Mouse (Mus musculus): ENCODE measurements at regions not wholly inside any gene's neighbourhood (a gene's known extent, or its start where the extent isn't known, plus 50 kb on each side); places are given as distances from the start of the nearest gene placed in this dataset.

DNA sequence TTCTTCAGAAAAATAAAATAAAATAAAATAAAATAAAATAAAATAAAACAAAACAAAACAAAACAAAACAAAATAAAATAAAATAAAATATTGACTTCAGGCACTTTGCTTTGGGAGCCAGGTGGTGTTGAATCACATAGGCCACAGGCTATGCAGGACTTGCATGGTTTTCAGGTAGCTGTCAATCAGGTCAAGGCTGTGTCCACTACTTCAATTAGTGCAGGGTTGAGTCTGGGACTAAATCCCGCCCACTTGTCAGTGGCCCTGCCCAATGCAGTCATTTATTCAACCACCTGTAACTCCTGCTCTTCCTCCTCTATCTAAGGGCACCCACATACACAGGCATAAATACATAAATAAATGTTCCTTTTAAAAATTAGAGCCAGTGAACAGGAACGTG lies 497.3 kb upstream of the Gm5415 start:
- no peak for DNase-seq (ENCODE audit: low spot score in 2 of 2)

DNA sequence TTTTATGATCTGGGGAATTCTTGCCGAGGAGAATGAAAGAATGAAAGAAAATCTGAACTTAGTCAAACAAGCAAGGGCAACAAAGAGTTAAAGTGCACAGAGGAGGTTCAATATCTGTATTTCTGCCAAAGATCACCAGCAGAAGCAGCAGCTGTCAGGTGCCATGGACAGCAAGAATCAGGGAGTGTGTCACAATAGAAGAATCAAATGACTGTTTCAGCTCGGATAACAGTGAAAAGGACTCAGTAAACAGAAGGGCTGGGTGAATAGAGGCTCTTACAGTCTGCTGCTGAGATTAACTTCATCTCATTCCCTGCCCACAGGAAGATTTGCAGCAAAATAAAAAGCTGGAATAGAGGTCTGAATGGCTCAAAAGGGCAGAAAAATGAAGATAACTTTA lies 495.3 kb upstream of the Gm5415 start:
- DNase-seq (ENCODE audit: low spot score in 2 of 2), result peak in 1 of 2 experiments; percentile 5

DNA sequence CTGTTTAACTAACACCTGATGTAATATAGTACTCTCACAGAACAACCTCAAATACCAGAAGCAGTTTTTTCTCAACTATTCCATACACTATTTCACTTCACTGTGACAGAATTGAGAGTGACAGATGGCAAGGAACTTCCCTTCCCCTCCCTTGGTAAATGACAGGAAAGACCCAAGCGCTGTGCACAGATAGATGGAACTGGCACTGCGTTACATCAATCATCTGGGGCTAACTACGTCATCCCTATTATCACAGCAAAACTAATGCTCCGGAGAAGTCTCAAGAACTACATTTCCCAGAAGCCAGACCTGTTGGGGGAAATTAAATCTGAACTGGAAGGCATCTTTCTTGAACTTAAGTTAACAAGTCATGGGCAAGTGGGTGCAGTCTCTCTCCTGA lies 493.6 kb upstream of the Gm5415 start:
- DNase-seq (ENCODE audit: low spot score in 2 of 2), result no peak

DNA sequence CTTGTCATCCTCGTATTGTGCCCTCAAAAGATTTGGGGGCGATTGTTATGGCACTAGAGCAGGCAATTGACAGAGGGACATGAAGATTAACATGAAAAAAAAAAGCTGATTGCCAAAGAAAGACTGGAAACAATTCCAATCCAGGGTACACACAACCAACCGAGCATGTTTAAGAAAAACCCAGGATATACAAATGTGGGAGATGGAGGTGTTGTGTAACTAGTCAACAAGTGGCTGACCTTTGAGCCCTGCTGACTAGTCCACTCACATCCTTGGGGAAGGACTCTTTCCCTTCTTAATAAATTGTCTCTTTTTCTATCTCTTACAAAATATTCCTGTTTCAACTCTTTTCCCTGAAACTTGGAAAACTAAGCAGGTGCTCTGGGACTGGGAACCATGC lies 484.9 kb upstream of the Gm5415 start:
- DNase-seq (ENCODE audit: low spot score in 2 of 2), result no peak

DNA sequence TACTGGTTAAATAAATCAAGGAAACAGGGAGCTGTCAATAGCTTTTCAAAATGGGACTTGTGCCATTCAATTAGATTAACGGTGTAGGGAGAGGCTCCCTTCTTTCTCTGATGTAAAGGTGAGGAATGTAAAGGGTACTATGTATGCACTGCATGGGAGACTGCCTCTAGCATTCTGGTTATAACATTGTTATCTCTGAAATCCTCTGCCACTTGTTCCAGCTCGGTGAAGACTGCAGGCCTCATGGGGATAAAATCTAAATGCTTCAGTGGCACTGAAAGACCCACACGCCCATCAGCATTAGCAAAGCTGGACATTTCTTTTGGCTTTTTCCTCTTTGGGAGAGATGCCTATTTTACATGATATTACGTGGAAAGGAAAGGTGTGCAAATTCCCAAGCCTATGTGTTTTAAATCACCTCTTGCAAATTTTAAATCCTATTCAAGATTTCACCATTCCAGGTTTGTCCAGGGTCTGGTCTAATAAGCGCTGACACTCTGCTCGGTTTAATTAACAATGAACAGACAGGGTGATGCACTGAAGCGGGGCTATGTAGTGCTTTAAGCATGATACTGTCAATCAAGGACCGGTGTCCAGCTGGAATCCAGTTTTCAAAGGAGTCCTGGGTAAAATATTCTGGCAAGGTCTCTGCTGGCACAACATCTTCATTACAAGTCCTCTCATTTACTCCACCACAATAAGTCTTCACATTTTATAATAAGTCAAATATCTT lies 479.8 kb upstream of the Gm5415 start:
- no peak for DNase-seq (ENCODE audit: low spot score in 2 of 2)

DNA sequence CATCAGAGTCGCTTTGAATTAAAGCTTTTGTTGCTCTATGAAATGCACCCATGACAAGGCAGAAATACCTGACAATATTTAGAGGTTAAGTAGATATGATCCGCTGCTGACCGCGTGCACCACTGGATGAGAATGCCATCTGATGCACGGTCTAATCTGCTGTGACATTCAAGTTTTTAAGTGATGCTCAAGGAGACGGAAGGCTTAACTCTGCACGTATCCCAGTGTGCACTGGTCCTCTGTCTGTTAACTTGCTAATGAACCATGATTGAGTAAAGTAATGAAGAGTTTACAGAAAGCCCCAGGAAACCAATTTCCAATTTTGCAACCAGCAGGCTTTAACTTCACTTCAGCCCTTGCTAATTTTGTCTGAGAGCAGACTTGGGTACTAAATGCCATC lies 478.3 kb upstream of the Gm5415 start:
- DNase-seq (ENCODE audit: low spot score in 2 of 2), result no peak

DNA sequence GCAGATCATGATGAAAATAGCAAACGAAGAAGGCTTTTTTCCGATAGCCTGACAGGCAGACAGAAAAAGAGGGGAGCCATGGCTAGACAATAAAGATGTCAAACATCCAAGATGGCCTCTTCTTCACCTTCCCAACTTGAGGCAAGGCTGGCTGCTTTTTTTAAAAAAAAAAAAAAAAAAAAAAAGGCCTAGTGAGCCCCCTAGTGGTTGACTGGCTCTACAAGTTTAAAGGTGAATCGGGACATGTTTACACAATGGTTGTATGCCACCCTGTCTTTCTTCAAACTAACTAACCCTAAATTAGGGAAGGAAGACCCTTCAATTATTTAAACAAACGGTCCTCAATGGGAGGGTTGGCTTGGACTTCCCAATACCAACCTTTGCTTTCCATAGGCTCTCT lies 475.8 kb upstream of the Gm5415 start:
- DNase-seq (ENCODE audit: low spot score in 2 of 2), result no peak

DNA sequence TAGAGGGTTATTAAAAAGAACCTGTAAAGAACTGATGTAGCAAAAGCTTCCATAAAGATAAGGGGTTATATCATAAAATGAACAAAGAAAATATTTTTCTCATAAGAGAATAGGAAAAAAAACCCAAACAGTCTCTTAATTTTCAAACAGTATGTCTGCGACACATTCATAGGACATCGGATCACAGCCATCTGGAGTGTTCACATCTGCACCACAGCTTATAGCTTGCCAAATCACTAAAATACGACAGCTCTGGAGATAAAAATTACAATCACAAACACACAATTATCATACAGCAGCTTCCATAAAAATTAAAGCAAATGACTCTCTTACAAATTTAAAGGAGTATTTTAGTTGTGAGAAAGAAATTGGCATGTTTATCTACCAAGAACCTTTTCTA lies 456.9 kb upstream of the Gm5415 start:
- DNase-seq (ENCODE audit: low spot score in 2 of 2), result no peak

DNA sequence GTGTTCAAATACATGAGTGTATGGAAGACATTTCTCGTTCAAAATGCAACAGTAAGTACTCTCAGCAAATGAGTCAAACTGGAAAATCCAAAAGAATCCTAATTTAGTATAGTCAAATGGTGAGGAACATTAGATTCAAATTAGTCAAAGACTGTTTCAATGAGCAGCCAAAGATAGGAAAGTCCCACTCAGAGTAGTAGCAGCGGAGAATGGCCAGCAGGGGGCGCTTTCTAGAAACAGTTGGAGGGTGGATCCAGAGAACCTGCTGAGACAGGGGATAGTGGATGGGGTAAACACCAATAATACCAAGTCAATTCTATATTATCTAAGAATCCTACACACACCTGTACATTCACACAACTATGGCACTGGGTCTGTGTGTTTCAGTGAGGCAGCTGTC lies 417.9 kb upstream of the Gm5415 start:
- no peak for DNase-seq (ENCODE audit: low spot score in 2 of 2)

DNA sequence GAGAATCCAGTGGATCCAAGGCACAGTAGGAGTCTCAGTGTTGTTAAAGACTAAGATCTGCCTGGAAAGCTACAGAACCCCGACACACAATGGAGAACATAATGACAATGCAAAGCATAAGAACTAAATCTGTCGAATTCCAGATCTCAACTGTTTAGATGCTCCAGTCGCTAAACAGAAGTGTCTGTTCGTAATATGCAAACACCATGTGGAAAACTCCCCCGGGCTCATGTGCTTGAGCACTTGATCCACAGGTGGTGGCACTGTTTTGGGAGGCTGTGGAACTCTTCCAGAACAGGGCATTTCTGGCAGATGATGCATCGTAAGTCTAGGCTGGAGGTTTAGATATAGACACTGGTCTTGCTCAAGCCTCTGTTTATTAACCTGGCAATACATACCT lies 412.2 kb upstream of the Gm5415 start:
- DNase-seq (ENCODE audit: low spot score in 2 of 2), result peak; percentile 13 to 17

DNA sequence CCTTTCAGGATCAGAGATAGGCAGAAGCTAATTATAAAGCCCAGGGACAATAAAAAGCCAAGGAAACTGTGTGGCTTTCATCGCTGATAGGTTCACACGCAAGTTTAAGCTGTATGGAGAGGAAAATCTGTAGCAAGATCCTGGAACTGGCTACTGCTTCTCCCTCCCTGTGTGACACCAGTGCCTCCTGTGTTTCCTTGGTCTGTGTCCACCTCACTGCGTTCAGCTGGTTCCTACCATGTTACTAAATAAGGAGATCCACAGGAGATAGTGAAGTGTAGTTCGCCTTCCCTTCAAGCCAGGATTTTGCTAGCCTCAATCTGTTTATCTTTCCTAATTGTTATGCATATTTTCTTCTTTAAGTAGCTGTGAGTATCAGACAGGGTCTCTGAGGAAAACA lies 399.2 kb upstream of the Gm5415 start:
- no peak for DNase-seq (ENCODE audit: low spot score in 2 of 2)

DNA sequence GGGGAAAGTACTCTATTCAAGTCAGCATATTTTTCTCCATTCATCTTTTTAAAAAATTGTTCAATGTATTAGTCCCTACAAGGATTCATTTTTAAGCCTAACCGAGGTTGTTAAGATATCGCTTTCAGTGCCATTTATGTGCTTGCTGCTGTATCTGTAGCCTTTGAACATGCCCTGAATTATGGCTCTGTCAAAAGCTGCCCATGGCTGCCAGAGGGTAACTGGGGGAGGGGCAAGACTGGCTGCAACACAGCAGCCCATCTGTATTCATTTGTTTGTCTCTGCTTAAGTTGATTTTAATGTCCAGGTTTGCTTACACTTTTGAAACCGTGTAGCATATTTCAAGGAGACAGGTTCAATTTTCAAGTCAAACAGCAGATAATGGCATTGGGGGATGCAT lies 383.3 kb upstream of the Gm5415 start:
- no peak for DNase-seq (ENCODE audit: low spot score in 2 of 2)

DNA sequence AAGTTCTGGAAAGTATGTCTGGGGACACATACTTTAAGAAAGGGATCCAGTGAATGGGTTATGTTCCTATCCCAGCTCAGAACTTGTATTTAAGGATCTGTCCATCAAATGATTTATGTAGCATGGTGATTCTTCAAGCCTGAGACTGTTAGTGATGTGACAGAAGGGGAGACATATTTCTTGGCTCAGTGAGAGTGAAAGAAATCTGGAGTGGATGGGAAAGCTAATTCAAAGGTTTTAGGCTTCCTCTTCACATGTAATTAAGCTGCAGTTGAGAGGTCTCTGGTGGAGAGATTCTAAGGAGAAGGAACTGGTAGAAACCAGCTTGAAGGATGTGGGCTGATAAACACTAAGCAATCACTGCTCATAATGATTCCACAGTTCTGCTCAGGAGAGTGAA lies 355.3 kb upstream of the Gm5415 start:
- peak in 1 of 2 experiments; percentile 8 for DNase-seq (ENCODE audit: low spot score in 2 of 2)

DNA sequence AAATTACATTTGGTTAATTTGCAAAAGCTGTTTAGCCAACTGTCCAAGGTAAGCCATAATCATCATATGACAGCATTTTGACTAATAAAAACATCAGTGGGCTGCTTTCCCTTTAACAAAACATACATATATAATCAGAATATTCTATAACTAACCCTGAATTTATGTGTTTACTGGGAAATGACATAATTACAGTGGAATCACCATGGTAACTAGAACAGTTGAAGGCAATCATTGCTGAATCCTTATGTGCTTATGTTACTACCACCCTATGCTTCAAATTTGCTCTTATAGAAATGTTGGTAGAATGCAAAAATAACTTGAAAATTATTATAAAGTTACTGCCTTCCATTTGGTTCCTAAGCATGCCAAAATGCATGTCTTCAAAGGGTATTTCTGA lies 340.6 kb upstream of the Gm5415 start:
- DNase-seq (ENCODE audit: low spot score in 2 of 2), result no peak

DNA sequence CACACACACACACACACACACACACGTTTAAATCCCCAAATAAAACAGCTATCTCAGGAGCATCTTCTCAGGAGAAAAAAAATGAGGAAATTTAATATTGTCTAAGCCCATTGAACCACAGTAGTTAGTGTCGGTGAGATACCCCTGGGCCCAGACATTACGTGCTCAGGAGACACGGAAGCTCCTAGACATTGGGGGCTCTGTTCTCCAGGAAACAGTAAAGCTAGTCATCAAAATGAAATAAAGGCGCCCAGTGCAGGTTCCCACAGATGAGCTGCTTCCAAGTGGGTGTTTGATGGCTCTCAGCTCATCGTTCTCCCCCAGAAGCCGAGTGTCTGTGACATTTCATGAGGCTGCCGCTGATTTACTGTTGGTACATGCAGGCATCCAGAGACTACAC lies 325.8 kb upstream of the Gm5415 start:
- peak in 1 of 2 experiments; percentile 3 for DNase-seq (ENCODE audit: low spot score in 2 of 2)

DNA sequence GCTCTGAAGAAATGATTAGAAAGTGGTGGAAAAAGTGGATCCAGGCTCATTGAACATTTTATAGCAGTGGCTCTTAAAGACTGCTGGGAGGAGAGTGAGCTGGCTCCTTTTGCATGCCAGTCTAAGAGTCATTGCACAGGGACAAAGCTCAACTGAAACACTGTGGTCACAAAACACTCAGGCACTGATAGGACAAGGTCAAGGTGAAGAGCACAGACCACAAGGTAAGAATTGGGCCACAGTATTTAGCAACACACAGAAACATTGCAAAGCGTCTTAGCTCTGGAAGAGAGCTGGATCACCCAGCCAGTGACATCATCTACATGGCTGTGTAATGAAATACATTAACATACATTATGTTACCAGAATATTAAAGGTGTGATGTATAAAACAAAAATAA lies 319.0 kb upstream of the Gm5415 start:
- no peak for DNase-seq (ENCODE audit: low spot score in 2 of 2)

DNA sequence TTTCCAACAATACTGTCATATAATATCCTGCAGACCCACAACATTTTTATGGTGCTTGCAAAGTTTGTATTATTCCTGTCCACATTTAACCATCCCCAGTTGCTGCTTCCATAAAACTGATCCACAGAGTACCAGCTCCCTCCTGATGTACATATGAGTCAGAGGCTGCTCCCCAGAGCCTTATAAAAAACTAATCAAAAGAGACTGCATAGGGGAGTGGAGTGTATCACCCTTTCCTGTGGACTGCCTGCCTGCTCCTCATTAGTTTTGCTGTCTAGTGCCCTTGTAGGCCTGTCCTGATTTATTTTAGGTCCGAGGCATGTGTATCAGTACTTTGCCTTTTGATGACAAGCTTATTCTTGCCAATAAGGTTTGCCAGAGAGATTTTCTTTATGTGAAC lies 310.9 kb upstream of the Gm5415 start:
- no peak for DNase-seq (ENCODE audit: low spot score in 2 of 2)

Data from layer of hippocampus, adult 8-10 months (tissue).